Mouse (Mus musculus) spleen, adult 2 months (tissue): ENCODE data around the gene Nek8. TPM values are rescaled to one million over a fixed set of nuclear protein-coding genes. Genes with fewer than 3 reads are reported as not detected.

Experiments
- DNase-seq, 2 experiments: peaks; one replicate each; pipeline versions ENCODE4 v3.0.0 to v3.0.0-alpha.2; 2012 to 2021; ENCODE audit warnings: low spot score in 2 of 2, low read depth in 1 of 2
- H3K27ac ChIP-seq: fragments of 200-500 bp; 2 replicates; pipeline ENCODE4 v1.5.1; 2012; ENCODE audit warnings: low read length, inconsistent platforms; ENCODE audit not compliant: insufficient read depth
- H3K27me3 ChIP-seq: fragments of 200-500 bp; 2 replicates; pipeline ENCODE4 v1.6.1; 2012; ENCODE audit warnings: mild to moderate bottlenecking, moderate library complexity, low read length, inconsistent platforms; ENCODE audit not compliant: control insufficient read depth, insufficient read depth
- H3K36me3 ChIP-seq: fragments of 200-500 bp; 2 replicates; pipeline ENCODE4 v1.6.1; 2012; ENCODE audit warnings: mild to moderate bottlenecking, low read length, inconsistent platforms; ENCODE audit not compliant: control insufficient read depth, insufficient read depth
- H3K4me1 ChIP-seq: fragments of 200-500 bp; 2 replicates; pipeline ENCODE4 v1.6.1; 2011; ENCODE audit warnings: inconsistent platforms; ENCODE audit not compliant: control insufficient read depth, insufficient read depth, insufficient read length
- H3K4me3 ChIP-seq: fragments of 200-500 bp; 2 replicates; pipeline ENCODE4 v1.5.1; 2011; ENCODE audit warnings: mild to moderate bottlenecking, inconsistent platforms; ENCODE audit not compliant: insufficient read depth, insufficient read length; ENCODE audit errors: extremely low read depth
- CTCF ChIP-seq: fragments of 200-500 bp; IDR thresholded peaks from 2 replicates; pipeline ENCODE4 v1.5.1; 2011; ENCODE audit warnings: mild to moderate bottlenecking, inconsistent platforms; ENCODE audit not compliant: insufficient read depth, insufficient read length, insufficient replicate concordance; ENCODE audit errors: extremely low read depth
- POLR2A ChIP-seq: fragments of 200-500 bp; IDR thresholded peaks from 2 replicates; pipeline ENCODE4 v1.6.1; 2011; ENCODE audit warnings: low read depth, low read length, inconsistent platforms
- WGBS: fragments of 180-500 bp; shearing (Covaris S2); methylation state at CpG from one replicate; pipeline ENCODE4 v1.1.7; 2018; 5-methylcytosine and 5-hydroxymethylcytosine counted together
- polyA plus RNA-seq: library from polyadenylated mRNA; depleted of rRNA; stranded (reverse); fragments of >200 nt; gene quantifications from 2 replicates; pipeline ENCODE4 v1.2.3, GENCODE M21; 2012

Nek8 gene
- polyA plus RNA-seq, 1 experiment, result 17.6 TPM

DNA sequence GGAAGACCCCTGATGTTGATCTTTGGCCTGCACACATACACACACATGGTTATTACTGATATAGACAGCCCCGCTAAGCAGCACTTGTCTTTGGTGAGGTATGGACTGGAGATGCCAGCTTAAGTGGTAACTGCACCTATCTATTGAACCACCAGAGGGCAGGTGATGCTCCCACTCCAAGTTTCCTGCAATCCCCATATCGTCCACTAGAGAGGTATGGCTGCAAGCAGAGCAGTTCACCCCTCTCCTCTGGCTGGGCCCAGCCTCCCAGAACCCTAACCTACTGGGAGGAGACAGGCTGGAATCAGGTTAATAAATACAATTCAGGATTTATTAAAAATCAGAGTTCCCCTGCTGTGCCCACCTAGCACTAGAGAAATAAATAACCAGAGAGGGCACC is 17.4 kb downstream of the Nek8 start:
- H3K4me1 ChIP-seq, result peaks cover 11% of the 10 kb centered on the region; the same call in 1 of the 2 replicates
- no peaks in the 10 kb centered on the region for H3K27me3 ChIP-seq
- WGBS, result 29% methylated on average over 2 of the region's 2 CpGs
- peak; percentile 73 to 79 for DNase-seq
- no peak overlapping the region for H3K27ac ChIP-seq
- TF ChIP-seq CTCF (peak; percentile 94; the same call in 1 of the 2 replicates), POLR2A (no peak)
- H3K36me3 ChIP-seq, result peaks cover 16% of the 10 kb centered on the region
- H3K4me3 ChIP-seq, result no peak overlapping the region

DNA sequence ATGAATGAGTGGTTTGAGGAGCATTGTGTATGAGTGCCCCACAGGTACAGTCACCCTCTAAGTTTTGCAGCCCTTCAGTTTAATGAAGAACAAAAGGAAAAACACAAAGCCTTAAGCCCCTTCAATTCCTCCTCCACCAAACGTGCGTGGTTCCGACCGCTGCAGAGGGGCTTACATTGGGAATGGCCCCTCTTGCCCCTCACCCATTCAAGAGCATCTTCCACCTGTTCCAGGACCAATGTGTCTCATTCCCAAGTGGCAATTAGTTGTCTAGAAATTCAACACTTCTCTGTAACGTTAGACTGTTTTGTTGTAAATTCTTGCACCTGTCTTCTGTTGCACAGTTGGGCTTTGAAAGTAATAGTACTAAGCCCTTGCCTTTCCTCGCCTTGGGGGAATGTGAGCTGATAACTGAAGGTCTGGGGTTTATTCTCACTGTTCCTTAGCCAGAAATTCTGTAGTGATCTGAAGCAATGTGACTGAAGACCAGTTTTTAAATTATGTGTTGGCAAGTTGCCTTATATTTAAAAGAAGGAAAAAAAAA is 20.2 kb downstream of the Nek8 start:
- H3K27me3 ChIP-seq, result no peaks in the 10 kb centered on the region
- no peak for TF ChIP-seq CTCF
- TF ChIP-seq POLR2A, result no peak
- DNase-seq, result no peak
- no peak overlapping the region for H3K4me3 ChIP-seq
- WGBS, result 91% methylated on average over 6 of the region's 6 CpGs
- no peaks in the 10 kb centered on the region for H3K4me1 ChIP-seq
- no peak overlapping the region for H3K27ac ChIP-seq
- H3K36me3 ChIP-seq, result peaks cover 18% of the 10 kb centered on the region

DNA sequence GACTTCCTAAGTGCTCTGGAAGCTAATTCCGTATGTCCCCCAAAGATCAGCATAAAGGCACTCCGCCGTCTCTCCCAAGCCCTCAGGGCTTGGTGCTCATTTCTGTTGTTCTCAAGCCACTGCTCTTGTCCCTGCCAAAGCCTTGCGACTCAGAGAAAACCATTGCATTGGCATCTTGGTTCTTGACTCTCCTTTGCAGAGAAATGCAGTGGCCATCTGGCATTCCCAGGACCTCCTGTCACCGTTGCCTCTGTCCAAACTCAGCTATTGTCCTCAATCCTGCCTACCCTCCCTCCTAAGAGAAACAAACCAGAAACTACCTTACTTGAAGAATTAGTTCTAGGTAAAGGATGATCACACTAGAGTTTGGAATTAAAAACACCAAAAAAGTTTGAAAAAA is 20.8 kb downstream of the Nek8 start:
- no peaks in the 10 kb centered on the region for H3K27me3 ChIP-seq
- H3K36me3 ChIP-seq, result peaks cover 16% of the 10 kb centered on the region
- no peak overlapping the region for H3K4me3 ChIP-seq
- H3K4me1 ChIP-seq, result no peaks in the 10 kb centered on the region
- WGBS, result 95% methylated on average over 5 of the region's 5 CpGs
- no peak overlapping the region for H3K27ac ChIP-seq
- no peak for DNase-seq
- TF ChIP-seq POLR2A (no peak), CTCF (no peak)

DNA sequence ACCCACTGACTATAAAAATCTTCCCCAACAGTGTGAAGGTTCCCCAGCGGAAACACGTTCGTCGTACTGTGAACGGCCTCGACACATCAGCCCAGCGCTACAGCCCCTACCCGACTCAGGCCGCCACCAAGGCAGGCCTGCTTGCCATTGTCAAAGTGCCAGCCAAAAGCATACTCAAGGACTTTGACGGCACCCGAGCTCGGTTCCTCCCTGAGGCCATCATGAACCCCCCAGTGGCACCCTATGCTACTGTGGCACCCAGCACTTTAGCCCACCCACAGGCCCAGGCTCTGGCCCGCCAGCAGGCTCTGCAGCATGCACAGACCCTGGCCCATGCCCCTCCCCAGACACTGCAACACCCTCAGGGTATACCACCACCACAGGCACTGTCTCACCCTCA is 22.7 kb downstream of the Nek8 start:
- H3K4me3 ChIP-seq, result no peak overlapping the region
- TF ChIP-seq CTCF (no peak), POLR2A (no peak)
- H3K36me3 ChIP-seq, result peaks cover 10% of the 10 kb centered on the region
- H3K27ac ChIP-seq, result no peak overlapping the region
- H3K27me3 ChIP-seq, result no peaks in the 10 kb centered on the region
- DNase-seq, result no peak
- WGBS, result 92% methylated on average over 13 of the region's 13 CpGs
- no peaks in the 10 kb centered on the region for H3K4me1 ChIP-seq

DNA sequence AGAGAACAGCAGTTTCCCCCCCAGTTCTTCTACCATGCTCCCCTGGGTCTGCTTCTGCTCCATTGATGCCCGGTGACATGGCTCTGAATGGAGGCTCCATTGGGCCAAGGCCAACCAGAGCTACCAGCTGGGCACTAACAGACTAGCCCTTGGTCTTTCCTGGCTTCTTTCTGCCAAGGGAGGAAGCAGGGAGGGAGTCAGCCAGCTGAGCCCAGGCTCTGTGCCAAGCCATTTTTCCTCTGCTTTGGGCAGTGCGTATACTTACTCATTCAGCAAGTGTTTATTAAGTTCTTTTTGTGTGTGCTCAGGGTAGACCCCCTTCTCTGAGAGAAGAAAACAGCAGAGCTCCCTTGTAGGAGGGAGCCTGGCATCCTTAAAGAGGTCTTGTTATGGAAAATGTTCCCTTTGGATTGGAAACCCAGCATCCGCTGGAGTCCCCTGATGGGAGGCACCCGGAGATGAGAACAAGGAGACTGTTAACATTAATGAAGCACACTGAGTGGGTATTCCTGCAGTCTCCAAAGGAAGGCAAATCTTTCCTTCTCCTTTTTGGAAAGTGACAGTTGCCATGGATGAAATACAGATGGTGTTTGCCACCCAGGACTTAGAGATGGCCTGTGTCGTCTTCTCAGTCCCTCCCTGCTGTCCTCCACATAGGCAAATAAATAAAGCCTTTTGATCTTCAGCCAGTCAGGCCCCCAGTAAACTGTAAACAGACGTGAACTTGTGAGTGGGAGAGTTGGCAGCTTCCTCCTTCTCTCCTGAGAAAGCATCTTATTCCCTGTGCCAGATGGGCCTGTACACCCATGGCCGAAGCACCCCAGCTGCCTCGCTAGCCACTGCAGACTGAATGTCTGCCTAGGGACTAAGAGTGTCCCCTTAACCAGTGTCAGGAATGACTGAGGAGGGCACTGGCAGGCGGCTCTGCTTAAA is 23.9 kb downstream of the Nek8 start:
- 88% methylated on average over 9 of the region's 9 CpGs for WGBS

DNA sequence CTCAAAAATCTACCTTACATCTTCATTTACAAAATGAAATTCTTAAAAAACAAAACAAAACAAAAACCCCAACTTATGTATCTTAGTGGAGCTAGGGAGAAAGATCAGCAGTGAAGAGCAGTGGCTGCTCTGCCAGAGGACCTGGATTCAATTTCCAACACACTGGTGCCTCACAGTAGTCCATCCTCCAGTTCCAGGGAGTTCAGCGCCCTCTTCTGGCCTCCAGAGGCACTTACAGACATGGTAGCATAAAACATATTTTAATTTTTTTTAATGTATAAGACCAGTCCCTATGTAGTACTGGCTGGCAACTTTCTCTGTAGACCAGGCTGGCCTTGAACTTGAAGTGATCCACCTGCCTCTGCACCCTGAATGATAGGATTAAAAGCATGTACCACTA is 25.3 kb downstream of the Nek8 start:
- Histone ChIP-seq H3K4me3 (no peak overlapping the region), H3K27ac (no peak overlapping the region), H3K4me1 (no peaks in the 10 kb centered on the region), H3K27me3 (no peaks in the 10 kb centered on the region), H3K36me3 (peaks cover 10% of the 10 kb centered on the region)
- DNase-seq, result no peak
- TF ChIP-seq POLR2A (no peak), CTCF (0 out of 2 replicates have a peak, but pooled peaks have one; percentile 6)
- WGBS, result 61% methylated on average over 1 of the region's 1 CpGs

More for the DNA sequence above, 23.9 kb downstream of the Nek8 start:
- Histone ChIP-seq H3K36me3 (peaks cover 10% of the 10 kb centered on the region), H3K4me1 (no peaks in the 10 kb centered on the region), H3K4me3 (no peak overlapping the region), H3K27me3 (no peaks in the 10 kb centered on the region), H3K27ac (no peak overlapping the region)
- no peak for TF ChIP-seq POLR2A
- TF ChIP-seq CTCF, result no peak
- DNase-seq, result no peak
